Comparison of ENCODE assay signal across 23 mouse cellular contexts in genomic region chr16:31180843-31181242, GRCm38 (mm10). TPM values are rescaled to one million over a fixed set of nuclear protein-coding genes. Genes with fewer than 3 reads are reported as not detected.
DNase-seq lines count a peak whose midpoint lies in the region; ATAC-seq lines count a peak whose summit lies in the region.
"Had no signal": no experiment of that assay in that cellular context is flagged by ENCODE, and none has a peak within 500 bp of the region (broad histone marks: within the 10 kb centered on the region; RNA-seq: fewer than 3 reads in every experiment).

No protein-coding gene starts in this region.

- no peak overlapping the region for H3K9ac ChIP-seq in embryonic facial prominence, embryonic 13.5 days
- H3K9ac ChIP-seq: forebrain, postnatal 0 days; heart, embryonic 13.5 days; hindbrain, embryonic 14.5 days had no signal

- no peak for ATAC-seq in embryonic facial prominence, embryonic 13.5 days (ENCODE audit: insufficient number of reproducible peaks, insufficient read depth, low FRiP score, low TSS enrichment, low read depth)
- ATAC-seq: forebrain, embryonic 14.5 days; forebrain, postnatal 0 days; hindbrain, postnatal 0 days; inflammation-experienced regulatory T-cells, adult 6 months had no signal

- H3K27me3 ChIP-seq in embryonic facial prominence, embryonic 13.5 days, result no peaks in the 10 kb centered on the region
- no peaks in the 10 kb centered on the region for H3K27me3 ChIP-seq in embryonic facial prominence, embryonic 10.5 days (replicated peaks; ENCODE audit: low read depth, poor library complexity, severe bottlenecking)
- H3K27me3 ChIP-seq: heart, embryonic 13.5 days had no signal

- H3K27ac ChIP-seq in embryonic facial prominence, embryonic 13.5 days, result peak overlapping the region; percentile 62; the same call in 1 of the 2 replicates
- H3K27ac ChIP-seq in embryonic facial prominence, embryonic 10.5 days (replicated peaks), result no peak overlapping the region
- H3K27ac ChIP-seq: gastrocnemius, adult 2 months; heart, embryonic 13.5 days; hindbrain, embryonic 14.5 days; hindbrain, postnatal 0 days had no signal

- 76% methylated on average over 8 of the region's 8 CpGs for WGBS in embryonic facial prominence, embryonic 13.5 days
- WGBS in embryonic facial prominence, embryonic 10.5 days, result 81% methylated on average over 8 of the region's 8 CpGs

- H3K4me1 ChIP-seq in embryonic facial prominence, embryonic 13.5 days, result peaks cover 53% of the 10 kb centered on the region
- H3K4me1 ChIP-seq in embryonic facial prominence, embryonic 10.5 days, result peaks cover 23% of the 10 kb centered on the region

- no peak overlapping the region for H3K4me3 ChIP-seq in embryonic facial prominence, embryonic 13.5 days
- H3K4me3 ChIP-seq in embryonic facial prominence, embryonic 10.5 days, result no peak overlapping the region
- H3K4me3 ChIP-seq: gastrocnemius, adult 2 months; heart, embryonic 13.5 days had no signal

- peak; percentile 35 to 38 for DNase-seq in cerebellum, adult 18-20 months
- DNase-seq in cerebellum, adult 9-10 months, result no peak
- DNase-seq in embryonic facial prominence, embryonic 10.5 days (ENCODE audit: low spot score), result no peak
- DNase-seq in R1 (ENCODE audit: low read depth, low spot score), result peak; percentile 43
- DNase-seq in heart, adult 8-10 months (ENCODE audit: low spot score), result no peak
- DNase-seq: adrenal gland, postnatal 10 days; adrenal gland, postnatal 36 days; cerebellum, adult 11-12 months; cerebellum, postnatal 10 days; forebrain, postnatal 0 days; gastrocnemius, adult 2 months; gastrocnemius, postnatal 14 days; heart, adult 11 months; heart, postnatal 14 days; heart, postnatal 4 days; kidney, adult 11 months; kidney, adult 8-10 months had no signal

- no peaks in the 10 kb centered on the region for H3K36me3 ChIP-seq in embryonic facial prominence, embryonic 13.5 days
- no peaks in the 10 kb centered on the region for H3K36me3 ChIP-seq in embryonic facial prominence, embryonic 10.5 days (replicated peaks)
- H3K36me3 ChIP-seq: heart, embryonic 13.5 days had no signal

- H3K9me3 ChIP-seq in embryonic facial prominence, embryonic 13.5 days, result no peaks in the 10 kb centered on the region
- no peaks in the 10 kb centered on the region for H3K9me3 ChIP-seq in embryonic facial prominence, embryonic 10.5 days
- H3K9me3 ChIP-seq: heart, embryonic 13.5 days had no signal

- no peak overlapping the region for H3K4me2 ChIP-seq in embryonic facial prominence, embryonic 13.5 days
- H3K4me2 ChIP-seq: heart, embryonic 13.5 days; hindbrain, embryonic 14.5 days had no signal

RNA-seq across cellular contexts. Expression of gene Acap2, which starts 20.2 kb away (rescaled TPM):
- polyA plus RNA-seq in embryonic facial prominence, embryonic 13.5 days (2015; fragmentation: Nextera tagmentation; extraction: Ambion mirVana), result 22.6 and 25.1 TPM in 2 replicates
- polyA plus RNA-seq in embryonic facial prominence, embryonic 10.5 days (2016; fragmentation: Nextera tagmentation; extraction: Ambion mirVana), result 18.8 and 19.0 TPM in 2 replicates
- total RNA-seq in heart, adult 8-10 months (2022), result 10 to 100 TPM; 16.8 to 18.6 (median 17.4) TPM

Comparison
In these comparisons a context has a peak if more than half of its experiments do, and no peak if none do; other contexts are left out.
1. DNase-seq: peak in cerebellum, adult 18-20 months (2 of 2) and R1 (single experiment); none in cerebellum, adult 9-10 months (single experiment), embryonic facial prominence, embryonic 10.5 days (single experiment) and heart, adult 8-10 months (single experiment).